ENCODE assay signal across 6 mouse cellular contexts in the genomic region with DNA sequence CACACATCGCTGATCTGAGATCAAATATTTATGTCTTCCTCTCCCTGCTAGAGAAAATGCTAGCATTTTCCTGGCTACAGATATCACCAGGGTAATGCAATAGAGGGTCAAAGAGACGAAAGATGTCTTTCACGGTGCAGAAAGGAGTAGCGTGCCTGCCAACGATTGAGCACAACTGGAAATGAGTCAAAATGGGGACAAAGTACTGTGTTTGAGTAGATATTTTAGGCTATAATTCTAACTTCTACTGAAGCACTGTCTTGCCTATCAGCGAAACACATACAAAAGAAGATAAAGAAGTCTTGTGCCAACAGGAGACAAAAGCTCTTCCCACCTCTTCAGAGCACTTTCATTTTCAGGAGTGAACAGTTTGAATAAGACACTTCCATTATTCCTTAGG.
"Had no signal": no experiment of that assay in that cellular context is flagged by ENCODE, and none has a peak within 500 bp of the region (broad histone marks: within the 10 kb centered on the region; RNA-seq: fewer than 3 reads in every experiment).

No protein-coding gene starts in this region.

- H3K27me3 ChIP-seq: limb, embryonic 12.5 days; limb, embryonic 15.5 days; midbrain, embryonic 13.5 days had no signal

- H3K9me3 ChIP-seq: limb, embryonic 12.5 days; limb, embryonic 15.5 days; liver, embryonic 13.5 days; midbrain, embryonic 13.5 days had no signal

- H3K4me1 ChIP-seq: limb, embryonic 12.5 days; midbrain, embryonic 13.5 days had no signal

- H3K36me3 ChIP-seq: limb, embryonic 12.5 days; limb, embryonic 15.5 days; liver, embryonic 13.5 days; midbrain, embryonic 13.5 days had no signal

- H3K4me3 ChIP-seq: limb, embryonic 12.5 days; limb, embryonic 15.5 days; liver, embryonic 13.5 days; midbrain, embryonic 13.5 days had no signal

- DNase-seq: right cerebral cortex, postnatal 25 days had no signal

- H3K27ac ChIP-seq: limb, embryonic 12.5 days; limb, embryonic 15.5 days; liver, embryonic 13.5 days; midbrain, embryonic 13.5 days; stomach, postnatal 0 days had no signal

- H3K4me2 ChIP-seq: limb, embryonic 12.5 days; limb, embryonic 15.5 days; liver, embryonic 13.5 days; midbrain, embryonic 13.5 days had no signal

- ATAC-seq: midbrain, embryonic 13.5 days had no signal

- H3K9ac ChIP-seq: limb, embryonic 12.5 days; limb, embryonic 15.5 days; liver, embryonic 13.5 days; midbrain, embryonic 13.5 days had no signal
